In genomic region chr6:84020002-84020401, GRCm38 (mm10) we compare ENCODE assay signal across 13 mouse cellular contexts. TPM values are rescaled to one million over a fixed set of nuclear protein-coding genes. Genes with fewer than 3 reads are reported as not detected.
DNase-seq lines count a peak whose midpoint lies in the region; ATAC-seq and TF ChIP-seq lines count a peak whose summit lies in the region.
"Had no signal": no experiment of that assay in that cellular context is flagged by ENCODE, and none has a peak within 500 bp of the region (broad histone marks: within the 10 kb centered on the region; RNA-seq: fewer than 3 reads in every experiment).

No protein-coding gene starts in this region.

- H3K36me3 ChIP-seq in lung, postnatal 0 days (ENCODE audit: insufficient read depth, low read length): no peaks in the 10 kb centered on the region
- H3K36me3 ChIP-seq in stomach, embryonic 16.5 days (ENCODE audit: control insufficient read depth, insufficient read depth, low read length): no peaks in the 10 kb centered on the region
- H3K36me3 ChIP-seq: forebrain, embryonic 15.5 days; hindbrain, embryonic 10.5 days; midbrain, embryonic 12.5 days had no signal

- no peak for TF ChIP-seq EP300 in lung, postnatal 0 days (IDR thresholded peaks at IDR 0.05)

- no peaks in the 10 kb centered on the region for H3K9me3 ChIP-seq in lung, postnatal 0 days (ENCODE audit: low read length)
- no peaks in the 10 kb centered on the region for H3K9me3 ChIP-seq in stomach, embryonic 16.5 days (replicated peaks; ENCODE audit: control insufficient read depth, low read length)
- H3K9me3 ChIP-seq: forebrain, embryonic 15.5 days; hindbrain, embryonic 10.5 days; midbrain, embryonic 12.5 days had no signal

- 55% methylated on average over 4 of the region's 4 CpGs for WGBS in lung, postnatal 0 days
- 72% methylated on average over 4 of the region's 4 CpGs for WGBS in stomach, embryonic 16.5 days

- H3K4me1 ChIP-seq in lung, postnatal 0 days (ENCODE audit: insufficient read depth, low read depth, low read length): no peaks in the 10 kb centered on the region
- H3K4me1 ChIP-seq in stomach, embryonic 16.5 days (ENCODE audit: control insufficient read depth, insufficient read depth, low read length): peaks cover 11% of the 10 kb centered on the region

- peak overlapping the region; percentile 91 for H3K27ac ChIP-seq in gastrocnemius, adult 2 months
- no peak overlapping the region for H3K27ac ChIP-seq in lung, postnatal 0 days (ENCODE audit: low read length)
- no peak overlapping the region for H3K27ac ChIP-seq in stomach, embryonic 16.5 days (ENCODE audit: low read length)
- H3K27ac ChIP-seq: forebrain, embryonic 15.5 days; midbrain, embryonic 12.5 days had no signal

- TF ChIP-seq CTCF in gastrocnemius, adult 2 months (IDR thresholded peaks at IDR 0.05): no peak
- TF ChIP-seq CTCF in lung, postnatal 0 days (IDR thresholded peaks at IDR 0.05): no peak

- H3K27me3 ChIP-seq in lung, postnatal 0 days (replicated peaks; ENCODE audit: insufficient read depth, low read length): peaks cover 2% of the 10 kb centered on the region; the same call in 1 of the 2 replicates
- H3K27me3 ChIP-seq in stomach, embryonic 16.5 days (ENCODE audit: control insufficient read depth, insufficient read depth, low read length): peaks cover 8% of the 10 kb centered on the region; the same call in 1 of the 2 replicates

- intact Hi-C loops in gastrocnemius, adult 2 months (cut with DNase I): no loop called here
- intact Hi-C loops in gastrocnemius, postnatal 36 days (cut with DNase I): no loop called here
- intact Hi-C loops in left cerebral cortex, postnatal 10 days (cut with DNase I): no loop called here

- peak overlapping the region; percentile 52 for H3K4me2 ChIP-seq in lung, postnatal 0 days (replicated peaks; ENCODE audit: low read depth, low read length)
- H3K4me2 ChIP-seq in stomach, embryonic 16.5 days (ENCODE audit: low read depth, low read length): 0 out of 2 replicates have a peak overlapping the region, but pooled peaks have one; percentile 20

- ATAC-seq in lung, postnatal 0 days: peak; percentile 53
- ATAC-seq in stomach, embryonic 16.5 days (ENCODE audit: insufficient read depth, low FRiP score): no peak
- ATAC-seq: forebrain, embryonic 15.5 days had no signal

- H3K9ac ChIP-seq in lung, postnatal 0 days (replicated peaks; ENCODE audit: low read depth): no peak overlapping the region
- H3K9ac ChIP-seq in stomach, embryonic 16.5 days (ENCODE audit: low read length): no peak overlapping the region
- H3K9ac ChIP-seq: midbrain, embryonic 12.5 days had no signal

- no peak for DNase-seq in gastrocnemius, adult 2 months
- no peak for DNase-seq in gastrocnemius, postnatal 36 days
- peak; percentile 36 for DNase-seq in lung, postnatal 0 days (ENCODE audit: low spot score)
- no peak for DNase-seq in lung, postnatal 14 days
- peak; percentile 54 for DNase-seq in kidney, postnatal 14 days
- DNase-seq in cerebellum, adult 9-10 months: no peak
- DNase-seq in left cerebral cortex, postnatal 10 days (ENCODE audit: extremely low spot score in 1 of 2, low spot score in 2 of 2): no peak
- DNase-seq: adrenal gland, postnatal 25 days had no signal

- H3K4me3 ChIP-seq in gastrocnemius, adult 2 months: peak overlapping the region; percentile 81
- H3K4me3 ChIP-seq in lung, postnatal 0 days (ENCODE audit: low read depth, low read length): peak overlapping the region; percentile 25; the same call in 1 of the 2 replicates
- peak overlapping the region; percentile 46 for H3K4me3 ChIP-seq in stomach, embryonic 16.5 days (replicated peaks; ENCODE audit: low read length)

RNA-seq across cellular contexts. Expression of gene Dysf, which starts 11.6 kb away (rescaled TPM):
- 10 to 100 TPM; 70.1 to 76.4 TPM for total RNA-seq in gastrocnemius, adult 2 months (2021)
- 10 to 100 TPM; 77.3 to 80.9 TPM for total RNA-seq in gastrocnemius, postnatal 36 days (2021)
- 6.3 and 6.6 TPM in 2 replicates for polyA plus RNA-seq in lung, postnatal 0 days (2015; fragmentation: Nextera tagmentation; extraction: Ambion mirVana)
- 9.6 and 11.5 TPM in 2 replicates for polyA plus RNA-seq in stomach, embryonic 16.5 days (2015; fragmentation: Nextera tagmentation; extraction: Ambion mirVana)
- 1 to 10 TPM; 3.7 to 5.8 TPM for total RNA-seq in left cerebral cortex, postnatal 10 days (2021)
- total RNA-seq: common myeloid progenitor, adult 5-6 weeks had no signal

Comparison
In these comparisons a context has a peak if more than half of its experiments do, and no peak if none do; other contexts are left out.
1. DNase-seq: peak in lung, postnatal 0 days (single experiment) and kidney, postnatal 14 days (single experiment); none in gastrocnemius, adult 2 months (single experiment), gastrocnemius, postnatal 36 days (0 of 2), lung, postnatal 14 days (single experiment), cerebellum, adult 9-10 months (single experiment) and left cerebral cortex, postnatal 10 days (0 of 2).
2. H3K4me3 ChIP-seq: peak in every context shown above with its lines; median percentile 81 in gastrocnemius, adult 2 months; 46 in stomach, embryonic 16.5 days; 25 in lung, postnatal 0 days.
3. RNA of gene Dysf, which starts 11.6 kb away (total RNA-seq): 77.3 to 80.9 TPM in gastrocnemius, postnatal 36 days and 70.1 to 76.4 TPM in gastrocnemius, adult 2 months; 3.7 to 5.8 TPM in left cerebral cortex, postnatal 10 days; every median in the first group is over 10 times any median in the second.